Mouse (Mus musculus) olfactory bulb, adult 2 months (tissue): ENCODE data around the gene Ttc6. TPM values are rescaled to one million over a fixed set of nuclear protein-coding genes. Genes with fewer than 3 reads are reported as not detected.

Source experiments
- H3K27ac ChIP-seq: fragments of 200-500 bp; 2 replicates; pipeline ENCODE4 v1.5.1; 2012; ENCODE audit warnings: low read depth, low read length; ENCODE audit not compliant: insufficient read depth
- H3K4me1 ChIP-seq: fragments of 200-500 bp; 2 replicates; pipeline ENCODE4 v1.6.1; 2012; ENCODE audit warnings: low read length; ENCODE audit not compliant: control insufficient read depth, insufficient read depth
- H3K4me3 ChIP-seq: fragments of 200-500 bp; 2 replicates; pipeline ENCODE4 v1.5.1; 2012; ENCODE audit warnings: mild to moderate bottlenecking, low read depth, low read length, moderate library complexity; ENCODE audit not compliant: insufficient read depth
- CTCF ChIP-seq: fragments of 200-500 bp; IDR thresholded peaks from 2 replicates; pipeline ENCODE4 v1.5.1; 2012; ENCODE audit warnings: low read depth, mild to moderate bottlenecking, low read length, moderate library complexity; ENCODE audit not compliant: insufficient read depth
- POLR2A ChIP-seq: fragments of 200-500 bp; IDR thresholded peaks from 2 replicates; pipeline ENCODE4 v1.6.1; 2012; ENCODE audit warnings: mild to moderate bottlenecking, low read depth, low read length, moderate library complexity; ENCODE audit not compliant: insufficient read depth
- WGBS: fragments of 180-500 bp; shearing (Covaris S2); methylation state at CpG from one replicate; pipeline ENCODE4 v1.1.7; 2018; 5-methylcytosine and 5-hydroxymethylcytosine counted together
- polyA plus RNA-seq: library from polyadenylated mRNA; stranded (reverse); fragments of >200 nt; gene quantifications from 2 replicates; pipeline ENCODE4 v1.2.4, GENCODE M21; 2012; ENCODE audit warnings: low replicate concordance; ENCODE audit not compliant: missing spikeins, insufficient read depth, insufficient read length

Ttc6 gene
- polyA plus RNA-seq, 1 experiment, result not detected

- 8% methylated on average over 11 of the region's 11 CpGs for WGBS
- Histone ChIP-seq H3K4me3 (no peak overlapping the region), H3K27ac (no peak overlapping the region), H3K4me1 (no peaks in the 10 kb centered on the region)
- TF ChIP-seq CTCF (no peak), POLR2A (no peak)
Observed at GRCm38 (mm10) chr12:57536909-57537670, 26.8 kb upstream of the Ttc6 start.

- Histone ChIP-seq H3K4me3 (no peak overlapping the region), H3K27ac (no peak overlapping the region), H3K4me1 (no peaks in the 10 kb centered on the region)
- WGBS, result 6% methylated on average over 21 of the region's 21 CpGs
- TF ChIP-seq POLR2A, result no peak
- TF ChIP-seq CTCF, result no peak
Observed at GRCm38 (mm10) chr12:57537791-57538587, 25.9 kb upstream of the Ttc6 start.

- TF ChIP-seq CTCF (no peak), POLR2A (no peak)
- no peaks in the 10 kb centered on the region for H3K4me1 ChIP-seq
- no peak overlapping the region for H3K4me3 ChIP-seq
- H3K27ac ChIP-seq, result no peak overlapping the region
- WGBS, result 3% methylated on average over 63 of the region's 63 CpGs
Observed at GRCm38 (mm10) chr12:57538588-57539550, 25.0 kb upstream of the Ttc6 start.

GRCm38 (mm10) chr12:57539551-57539985 lies 24.3 kb upstream of the Ttc6 start:
- Histone ChIP-seq H3K4me1 (no peaks in the 10 kb centered on the region), H3K27ac (no peak overlapping the region), H3K4me3 (no peak overlapping the region)
- TF ChIP-seq CTCF (no peak), POLR2A (no peak)
- 3% methylated on average over 10 of the region's 10 CpGs for WGBS

- Histone ChIP-seq H3K27ac (no peak overlapping the region), H3K4me1 (peaks cover 6% of the 10 kb centered on the region), H3K4me3 (no peak overlapping the region)
- 13% methylated on average over 6 of the region's 6 CpGs for WGBS
- TF ChIP-seq CTCF, result no peak
Observed at GRCm38 (mm10) chr12:57541118-57541517, 22.8 kb upstream of the Ttc6 start.

GRCm38 (mm10) chr12:57541931-57542745 lies 21.8 kb upstream of the Ttc6 start:
- TF ChIP-seq CTCF (no peak), POLR2A (no peak)
- no peak overlapping the region for H3K4me3 ChIP-seq
- WGBS, result 2% methylated on average over 46 of the region's 46 CpGs

GRCm38 (mm10) chr12:57542746-57543626 lies 20.9 kb upstream of the Ttc6 start:
- no peak overlapping the region for H3K4me3 ChIP-seq
- no peak for TF ChIP-seq CTCF
- no peak for TF ChIP-seq POLR2A
- 3% methylated on average over 63 of the region's 63 CpGs for WGBS
- no peak overlapping the region for H3K27ac ChIP-seq
- H3K4me1 ChIP-seq, result peaks cover 6% of the 10 kb centered on the region

More at GRCm38 (mm10) chr12:57541931-57542745, 21.8 kb upstream of the Ttc6 start:
- Histone ChIP-seq H3K27ac (no peak overlapping the region), H3K4me1 (peaks cover 6% of the 10 kb centered on the region)
